Mouse (Mus musculus): ENCODE data around the gene Slc3a2. TPM values are rescaled to one million over a fixed set of nuclear protein-coding genes. Genes with fewer than 3 reads are reported as not detected.
"Not testable (repeated sequence)": the region's sequence is repeated elsewhere in the genome, so short reads cannot be mapped to it uniquely, and the experiment has no call there.

Slc3a2 gene
- polyA plus RNA-seq, 1 experiment from 2014 or later: 494 TPM

GRCm38 (mm10) chr19:8722021-8722420, 1.1 kb downstream of the Slc3a2 start:
- peak overlapping the region; percentile 93 for H3K4me3 ChIP-seq (ENCODE audit: inconsistent target)
- peaks cover 39% of the 10 kb centered on the region for H3K79me2 ChIP-seq (ENCODE audit: inconsistent target)
- WGBS (ENCODE audit: missing documents): 56% methylated on average over 4 of the region's 4 CpGs
- peaks cover 23% of the 10 kb centered on the region for H3K36me3 ChIP-seq (ENCODE audit: inconsistent target)
- H3K27ac ChIP-seq: peak overlapping the region; percentile 81

DNA sequence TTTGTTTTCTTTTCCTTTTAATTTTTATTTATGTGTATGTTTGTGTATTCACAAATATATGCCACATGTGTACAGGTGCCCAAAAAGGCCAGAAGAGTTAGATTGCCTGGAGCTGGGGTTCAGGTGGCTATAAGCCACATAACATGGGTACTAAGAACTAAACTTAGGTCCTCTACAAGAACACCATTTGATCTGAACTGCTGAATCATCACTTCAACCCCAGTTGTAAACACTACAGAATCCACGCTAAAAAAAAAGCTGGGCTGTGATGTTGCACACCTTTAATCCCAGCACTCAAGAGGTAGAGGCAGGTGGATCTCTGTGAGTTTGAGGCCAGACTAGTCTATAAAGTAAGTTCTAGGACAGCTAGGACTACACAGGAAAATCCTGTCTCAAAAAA, 1.8 kb downstream of the Slc3a2 start:
- Histone ChIP-seq H3K4me3 (ENCODE audit: inconsistent target) (no peak overlapping the region), H3K27ac (no peak overlapping the region; the same call in 1 of the 2 replicates), H3K79me2 (ENCODE audit: inconsistent target) (peaks cover 39% of the 10 kb centered on the region), H3K36me3 (ENCODE audit: inconsistent target) (peaks cover 18% of the 10 kb centered on the region)
- WGBS (ENCODE audit: missing documents): 50% methylated on average over 1 of the region's 1 CpGs

- H3K27ac ChIP-seq; H3K36me3 ChIP-seq (ENCODE audit: inconsistent target); H3K4me3 ChIP-seq (ENCODE audit: inconsistent target): not testable (repeated sequence)
- peaks cover 28% of the 10 kb centered on the region for H3K79me2 ChIP-seq (ENCODE audit: inconsistent target)
Measured at GRCm38 (mm10) chr19:8719037-8719436, 4.1 kb downstream of the Slc3a2 start.

GRCm38 (mm10) chr19:8718357-8718756, 4.8 kb downstream of the Slc3a2 start:
- Histone ChIP-seq H3K79me2 (ENCODE audit: inconsistent target) (peaks cover 26% of the 10 kb centered on the region; the same call in 1 of the 2 replicates), H3K36me3 (ENCODE audit: inconsistent target) (no peaks in the 10 kb centered on the region), H3K4me3 (ENCODE audit: inconsistent target) (no peak overlapping the region), H3K27ac (no peak overlapping the region)
- 45% methylated on average over 3 of the region's 3 CpGs for WGBS (ENCODE audit: missing documents)

- peaks cover 38% of the 10 kb centered on the region for H3K79me2 ChIP-seq (ENCODE audit: inconsistent target)
- 94% methylated on average over 6 of the region's 10 CpGs for WGBS (ENCODE audit: missing documents)
- H3K36me3 ChIP-seq (ENCODE audit: inconsistent target): no peaks in the 10 kb centered on the region
- H3K27ac ChIP-seq: no peak overlapping the region
- no peak overlapping the region for H3K4me3 ChIP-seq (ENCODE audit: inconsistent target)
Measured at GRCm38 (mm10) chr19:8716767-8717475, 6.2 kb downstream of the Slc3a2 start.

GRCm38 (mm10) chr19:8715868-8716766, 7.1 kb downstream of the Slc3a2 start:
- no peak overlapping the region for H3K27ac ChIP-seq
- no peak overlapping the region for H3K4me3 ChIP-seq (ENCODE audit: inconsistent target)
- 94% methylated on average over 8 of the region's 10 CpGs for WGBS (ENCODE audit: missing documents)

DNA sequence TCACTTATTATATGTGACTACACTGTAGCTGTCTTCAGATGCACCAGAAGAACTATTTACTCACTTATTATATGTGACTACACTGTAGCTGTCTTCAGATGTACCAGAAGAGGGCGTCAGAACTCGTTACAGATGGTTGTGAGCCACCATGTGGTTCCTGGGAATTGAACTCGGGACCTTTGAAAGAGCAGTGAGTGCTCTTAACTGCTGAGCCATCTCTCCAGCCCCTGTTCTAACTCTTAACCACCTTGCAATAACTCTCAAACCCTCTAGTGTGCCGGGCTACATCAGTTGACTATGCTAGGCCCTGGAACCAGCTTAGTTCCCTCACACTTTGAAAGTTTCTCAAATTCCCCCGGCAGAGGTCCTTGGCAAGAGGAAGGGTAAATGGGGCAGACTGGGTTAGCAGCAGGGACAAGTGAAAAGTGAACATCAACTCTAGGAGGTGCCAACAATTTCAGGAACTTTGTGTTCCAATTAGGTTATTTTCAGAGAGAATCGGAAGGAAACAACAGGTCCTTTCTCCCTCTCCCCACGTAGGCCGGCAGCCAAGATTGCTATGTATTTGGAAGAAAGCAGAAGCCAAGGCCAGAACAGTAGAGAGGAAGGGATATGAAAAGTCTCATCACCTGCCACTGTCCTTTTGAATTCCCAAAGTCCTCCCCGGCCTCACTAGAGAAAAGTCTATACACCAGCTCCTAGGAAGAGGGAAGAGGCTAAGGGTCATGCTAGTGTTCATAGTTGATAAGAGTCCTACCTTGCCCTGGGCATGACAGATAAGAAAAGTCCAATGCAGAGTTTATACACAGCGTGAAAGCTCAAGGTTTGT, 8.3 kb downstream of the Slc3a2 start:
- Histone ChIP-seq H3K36me3 (ENCODE audit: inconsistent target) (peaks cover 18% of the 10 kb centered on the region), H3K4me3 (ENCODE audit: inconsistent target) (no peak overlapping the region)

More at GRCm38 (mm10) chr19:8715868-8716766, 7.1 kb downstream of the Slc3a2 start:
- H3K36me3 ChIP-seq (ENCODE audit: inconsistent target): peaks cover 5% of the 10 kb centered on the region; the same call in 1 of the 2 replicates
- H3K79me2 ChIP-seq (ENCODE audit: inconsistent target): peaks cover 38% of the 10 kb centered on the region

DNA sequence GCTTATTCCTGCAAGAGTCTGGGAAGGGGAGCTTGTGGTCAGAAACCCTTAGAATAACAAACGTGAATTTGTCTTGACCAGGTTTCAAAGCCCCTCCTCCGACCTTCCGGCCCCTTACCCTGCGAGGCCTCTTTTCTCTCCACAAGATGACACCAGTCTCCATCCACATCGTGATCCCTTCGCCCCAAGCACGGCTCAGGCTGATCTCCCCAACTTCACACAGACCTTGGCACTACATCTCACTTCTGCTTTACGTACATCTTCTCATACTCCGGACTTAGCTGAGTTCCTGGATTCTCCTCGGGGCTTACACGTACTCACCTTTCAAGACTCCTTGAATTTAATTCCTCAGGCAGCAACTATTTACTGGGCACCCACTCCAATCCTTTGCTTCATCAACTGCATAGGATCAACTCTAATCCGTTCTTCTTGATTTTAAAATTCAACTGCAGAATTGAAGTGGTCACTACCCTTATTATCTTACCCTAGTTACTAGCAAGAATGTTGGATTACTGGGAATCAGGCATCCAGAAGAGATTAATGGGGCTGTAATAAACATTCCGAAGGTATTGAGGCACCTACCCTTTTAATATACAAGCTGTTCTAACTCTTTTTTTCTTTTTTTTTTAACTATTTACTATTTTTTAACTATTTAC, 9.0 kb downstream of the Slc3a2 start:
- Histone ChIP-seq H3K27ac (peak overlapping the region; percentile 96), H3K79me2 (ENCODE audit: inconsistent target) (peaks cover 46% of the 10 kb centered on the region), H3K4me3 (ENCODE audit: inconsistent target) (peak overlapping the region; percentile 86), H3K36me3 (ENCODE audit: inconsistent target) (peaks cover 25% of the 10 kb centered on the region)
- 10% methylated on average over 13 of the region's 13 CpGs for whole genome bisulfite sequencing (ENCODE audit: missing documents)

More for the DNA sequence above, 8.3 kb downstream of the Slc3a2 start:
- H3K27ac ChIP-seq: peak overlapping the region; percentile 96
- peaks cover 39% of the 10 kb centered on the region for H3K79me2 ChIP-seq (ENCODE audit: inconsistent target)
- WGBS (ENCODE audit: missing documents): 71% methylated on average over 9 of the region's 10 CpGs

DNA sequence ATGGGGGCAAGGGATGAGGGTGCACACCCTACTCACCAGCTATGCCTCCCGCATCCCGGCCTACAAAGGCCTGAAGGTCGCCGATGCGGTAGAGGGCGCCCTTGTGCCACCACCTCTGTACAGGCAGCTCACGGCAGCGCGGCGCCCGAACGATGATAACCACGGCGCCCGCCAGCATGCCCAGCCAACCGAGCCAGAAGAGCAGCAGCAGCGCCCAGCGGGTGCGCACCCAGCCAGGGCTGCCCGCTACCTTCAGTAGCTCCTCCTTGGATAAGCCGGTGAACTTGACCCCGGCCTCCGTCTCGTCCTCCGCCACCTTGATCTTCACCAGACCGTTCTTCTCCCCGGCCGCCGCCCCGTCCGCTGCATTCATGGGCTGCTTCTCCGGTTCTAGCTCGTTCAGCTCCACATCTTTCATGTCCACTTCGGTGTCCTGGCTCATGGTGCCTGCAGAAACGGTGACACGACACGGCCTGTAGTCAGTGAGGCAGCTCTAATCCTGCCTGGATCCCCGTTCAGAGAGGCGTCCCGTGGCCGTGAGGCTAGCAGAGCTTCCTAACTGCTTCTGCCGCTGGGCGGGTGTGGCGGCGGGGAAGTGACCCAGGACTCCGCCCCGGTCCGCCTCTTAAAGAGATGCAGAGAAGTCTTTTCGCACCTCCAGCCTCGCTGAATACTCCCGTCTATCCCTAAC, 9.7 kb downstream of the Slc3a2 start:
- H3K79me2 ChIP-seq (ENCODE audit: inconsistent target): peaks cover 50% of the 10 kb centered on the region
- H3K36me3 ChIP-seq (ENCODE audit: inconsistent target): peaks cover 32% of the 10 kb centered on the region
- peak overlapping the region; percentile 96 for H3K27ac ChIP-seq
- peak overlapping the region; percentile 86 for H3K4me3 ChIP-seq (ENCODE audit: inconsistent target)
- under 1% methylated on average over 51 of the region's 51 CpGs for WGBS (ENCODE audit: missing documents)

GRCm38 (mm10) chr19:8712870-8713305, 10.3 kb downstream of the Slc3a2 start:
- 0% methylated on average over 13 of the region's 13 CpGs for WGBS (ENCODE audit: missing documents)

DNA sequence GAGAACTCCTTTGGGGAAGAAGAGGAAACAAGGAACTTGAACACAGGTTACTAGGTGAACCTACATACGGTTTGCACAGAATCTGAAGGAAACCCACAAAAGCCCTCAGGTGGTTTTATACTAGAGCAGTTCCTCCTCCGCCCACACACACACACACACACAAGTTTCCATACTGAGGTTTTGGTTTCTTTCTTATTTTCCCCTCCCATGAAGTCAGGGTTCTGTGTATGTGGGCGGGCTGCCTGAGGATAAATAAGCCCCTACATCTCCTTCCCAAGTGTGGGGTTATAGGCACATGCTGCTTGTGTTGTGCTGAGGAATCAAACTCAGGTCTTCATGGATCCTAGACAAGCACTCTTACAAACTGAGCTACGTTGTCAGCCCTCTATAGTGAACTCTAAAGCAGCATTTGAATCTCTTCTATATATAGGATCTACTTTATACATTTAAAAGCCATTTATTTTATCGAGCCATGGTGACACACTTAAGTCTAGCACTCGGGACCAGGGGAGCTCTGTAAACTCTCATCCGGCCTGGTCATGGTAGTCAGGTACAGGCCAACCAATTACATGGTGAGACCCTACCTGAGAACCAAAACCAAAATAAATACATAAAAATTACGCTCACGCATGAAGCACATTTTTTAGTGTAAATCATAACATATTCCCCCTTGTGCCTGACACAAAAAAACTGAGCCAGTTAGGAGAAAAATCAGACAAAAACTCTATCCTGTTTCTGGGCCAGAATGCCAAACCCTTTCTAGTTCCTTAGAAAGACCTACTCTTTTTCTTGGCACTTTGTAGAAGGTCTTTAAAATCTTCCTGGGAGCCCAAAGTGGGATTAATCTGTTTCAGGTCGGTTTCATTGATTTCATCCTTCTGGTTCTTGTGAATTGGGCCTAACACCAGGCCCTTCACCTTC, 11.0 kb downstream of the Slc3a2 start:
- WGBS (ENCODE audit: missing documents): 24% methylated on average over 10 of the region's 10 CpGs
- H3K36me3 ChIP-seq (ENCODE audit: inconsistent target): peaks cover 44% of the 10 kb centered on the region
- peaks cover 50% of the 10 kb centered on the region for H3K79me2 ChIP-seq (ENCODE audit: inconsistent target)
- peak overlapping the region; percentile 96 for H3K27ac ChIP-seq
- peak overlapping the region; percentile 86 for H3K4me3 ChIP-seq (ENCODE audit: inconsistent target)

More at GRCm38 (mm10) chr19:8712870-8713305, 10.3 kb downstream of the Slc3a2 start:
- peaks cover 38% of the 10 kb centered on the region for H3K36me3 ChIP-seq (ENCODE audit: inconsistent target)
- H3K79me2 ChIP-seq (ENCODE audit: inconsistent target): peaks cover 50% of the 10 kb centered on the region
- H3K4me3 ChIP-seq (ENCODE audit: inconsistent target): peak overlapping the region; percentile 86
- H3K27ac ChIP-seq: peak overlapping the region; percentile 96

GRCm38 (mm10) chr19:8711506-8711905, 11.7 kb downstream of the Slc3a2 start:
- peak overlapping the region; percentile 86 for H3K4me3 ChIP-seq (ENCODE audit: inconsistent target)
- H3K79me2 ChIP-seq (ENCODE audit: inconsistent target): peaks cover 50% of the 10 kb centered on the region
- WGBS (ENCODE audit: missing documents): 39% methylated on average over 4 of the region's 4 CpGs
- H3K27ac ChIP-seq: peak overlapping the region; percentile 96
- H3K36me3 ChIP-seq (ENCODE audit: inconsistent target): peaks cover 44% of the 10 kb centered on the region
